Mouse (Mus musculus) adrenal gland, postnatal 4 days (tissue): Measurements from ENCODE around the gene Kir3dl2. TPM values are rescaled to one million over a fixed set of nuclear protein-coding genes. Genes with fewer than 3 reads are reported as not detected.
"Not testable (repeated sequence)": the region's sequence is repeated elsewhere in the genome, so short reads cannot be mapped to it uniquely, and the experiment has no call there.

Source experiments
- DNase-seq, 2 experiments: peaks; one replicate each; pipeline ENCODE4 v3.0.0; 2021 to 2022; ENCODE audit warnings: low spot score in 2 of 2, mixed read lengths in 2 of 2
- long read RNA-seq, 2 experiments: library from polyadenylated mRNA; stranded (forward); transcript quantifications; one replicate each; pipeline ENCODE4 v2.0.0; 2021
- total RNA-seq, 2 experiments: library from RNA; stranded (reverse); gene quantifications; 2 replicates each; pipeline ENCODE4 v1.2.3; 2021

Gene Kir3dl2
- not detected for total RNA-seq
- long read RNA-seq, experiment 1: 0 reads
- long read RNA-seq, experiment 2: 0 reads

DNA sequence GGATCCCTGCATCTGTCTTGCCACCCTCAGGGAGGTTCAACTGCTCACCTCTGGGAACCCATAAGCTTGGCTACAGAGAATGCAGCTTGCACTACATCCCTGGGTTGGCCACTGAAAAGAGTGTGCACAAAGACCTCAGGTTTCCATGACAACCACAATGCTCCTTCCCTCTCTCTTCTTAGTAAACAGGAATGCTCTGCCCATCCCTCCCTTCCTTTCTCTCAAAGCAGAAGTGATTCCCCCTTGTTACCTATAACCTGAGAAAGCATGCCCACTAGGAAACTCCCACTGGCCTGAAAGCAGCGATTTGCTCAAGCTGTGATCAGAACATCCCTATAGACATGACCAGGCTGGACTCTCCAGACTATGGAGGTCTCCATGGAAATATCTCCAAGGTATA is at the start of gene Kir3dl2:
Gene Kir3dl2 (minus strand): TSS at position 101 of the 400 bp plus-strand sequence.
- not testable (repeated sequence) for DNase-seq

DNA sequence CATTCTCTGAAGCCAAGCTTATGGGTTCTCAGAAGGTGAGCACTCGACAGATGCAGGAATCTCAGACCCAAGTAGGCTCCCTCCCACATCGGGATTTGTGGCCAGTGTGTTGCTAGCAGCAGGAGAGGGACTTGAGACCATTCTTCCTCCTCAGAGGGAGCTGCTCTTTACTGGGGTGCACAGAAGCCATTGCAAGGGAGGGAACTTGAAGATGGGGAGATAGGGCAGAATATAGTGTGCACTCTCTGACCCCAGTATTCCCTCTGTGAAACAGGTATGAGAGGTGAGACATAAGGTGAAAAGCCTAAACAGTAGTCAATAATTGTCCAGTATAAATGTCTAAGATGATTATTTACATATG is 47.0 kb upstream of the Kir3dl2 start:
- no peak for DNase-seq

DNA sequence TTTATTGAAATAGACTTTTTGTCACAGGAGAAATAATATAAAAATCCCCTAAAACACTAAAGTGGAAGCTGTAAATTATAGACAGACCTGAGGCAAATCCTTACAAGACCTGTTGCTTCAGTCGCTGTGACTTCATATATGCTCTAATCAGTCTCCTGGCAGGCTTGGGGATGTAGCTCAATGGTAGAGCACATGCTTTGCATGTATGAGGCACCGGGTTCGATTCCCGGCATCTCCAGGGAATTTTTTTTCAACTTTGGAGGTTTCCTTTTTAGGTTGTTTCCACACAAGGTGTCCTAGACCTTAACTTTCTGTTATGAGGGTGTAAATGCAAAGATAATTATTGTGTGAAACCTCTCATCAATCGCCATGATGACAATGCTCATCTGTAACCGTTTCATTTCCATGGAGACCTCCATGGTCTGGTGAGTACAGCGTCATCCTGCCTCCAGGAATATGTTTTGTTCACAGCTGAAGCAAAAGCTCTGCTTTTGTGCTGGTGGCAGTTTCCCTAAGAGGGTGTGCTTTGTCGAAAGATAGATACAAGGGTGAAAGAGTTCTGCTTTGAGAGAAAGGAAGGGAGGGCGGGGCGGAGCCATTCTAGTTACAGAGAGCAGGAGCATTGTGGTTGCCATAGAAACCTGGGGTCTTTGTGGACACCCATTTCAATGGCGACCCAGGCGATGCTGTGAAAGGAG is 46.5 kb upstream of the Kir3dl2 start, which contains the start of gene Tceal3:
Gene Tceal3 (plus strand): TSS at position 644 of the 698 bp plus-strand sequence.
- no peak for DNase-seq

DNA sequence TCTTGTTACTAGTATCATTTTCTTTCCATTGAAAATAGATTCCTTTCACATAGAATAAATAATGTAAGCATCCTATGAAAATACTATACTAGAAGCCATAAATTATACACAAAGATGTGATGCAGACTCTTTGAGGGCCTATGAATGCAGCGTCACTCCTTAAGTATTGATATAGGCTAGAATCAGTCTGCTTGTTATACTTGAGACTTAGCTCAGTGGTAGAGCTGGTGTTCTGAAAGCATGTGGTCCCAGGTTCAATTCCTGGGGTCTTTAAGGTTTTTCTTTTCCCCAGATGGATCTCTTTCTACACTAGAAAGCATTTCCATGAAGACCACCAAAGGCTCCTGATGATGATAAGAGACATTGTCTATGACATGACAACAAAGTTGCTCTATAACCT is 40.8 kb upstream of the Kir3dl2 start:
- DNase-seq: no peak

DNA sequence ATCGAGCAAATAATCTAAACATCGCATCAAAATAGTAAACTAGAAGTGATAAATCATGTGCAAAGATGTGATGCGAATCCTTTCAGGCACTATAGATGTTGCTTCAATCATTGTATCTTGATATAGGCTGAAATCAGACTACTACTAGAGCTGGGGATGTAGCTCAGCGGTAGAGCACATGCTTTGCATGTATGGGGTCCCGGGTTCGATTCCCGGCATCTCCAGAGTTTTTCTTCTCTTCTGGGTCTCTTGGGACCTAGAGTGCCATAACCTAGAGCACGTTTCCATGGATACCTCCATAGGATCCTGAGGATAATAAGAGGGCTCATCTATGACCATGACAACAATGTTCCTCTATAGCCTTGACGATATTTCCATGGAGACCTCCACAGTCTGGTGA is 25.2 kb upstream of the Kir3dl2 start:
- not testable (repeated sequence) for DNase-seq

DNA sequence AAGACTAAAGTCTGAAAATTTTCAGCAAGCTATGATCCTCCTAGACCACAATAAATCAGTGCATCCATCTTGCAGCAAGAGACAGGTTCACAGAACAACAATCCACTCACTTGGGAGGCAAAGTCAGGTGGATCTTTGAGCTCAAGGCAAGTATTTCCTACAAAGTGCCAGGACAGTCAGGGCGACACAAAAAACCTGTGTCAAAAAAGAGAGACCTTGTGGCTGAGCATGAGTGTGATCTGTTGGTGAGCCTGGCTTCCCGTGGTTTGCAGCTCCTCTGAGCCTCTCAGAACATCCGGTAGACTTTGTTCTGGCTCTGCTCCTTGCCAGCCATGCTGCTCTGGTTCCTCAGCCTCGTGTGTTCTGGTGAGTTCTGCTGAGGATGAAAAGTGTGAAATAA is 26.2 kb downstream of the Kir3dl2 start, which contains the start of gene Kir3dl1:
Gene Kir3dl1 (plus strand): TSS at position 301 of the 400 bp plus-strand sequence.
- DNase-seq: not testable (repeated sequence)

Other genes starting within 250 kb of the Kir3dl2 start
- not detected for gene Kir3dl1, start 26.1 kb downstream of the Kir3dl2 start, total RNA-seq
- 10 to 100 TPM; 31.1 to 40.5 TPM for gene Tceal3, start 46.8 kb upstream of the Kir3dl2 start, total RNA-seq
- gene Tceal1, start 163.9 kb upstream of the Kir3dl2 start, total RNA-seq: 1 to 10 TPM; 9.5 to 9.8 TPM
- gene Morf4l2, start 199.6 kb upstream of the Kir3dl2 start, total RNA-seq: 100 to 1,000 TPM; 354 to 367 TPM
- gene Glra4, start 236.1 kb upstream of the Kir3dl2 start, total RNA-seq: not detected